Mouse (Mus musculus) thymus, adult 2 months (tissue): ENCODE results near the gene Dgcr2.

Experiments used
- CTCF ChIP-seq: fragments of 200-500 bp; IDR thresholded peaks from 2 replicates; pipeline ENCODE4 v1.5.1; 2012; ENCODE audit warnings: mild to moderate bottlenecking, control low read depth, low read length, moderate library complexity, borderline replicate concordance; ENCODE audit not compliant: control insufficient read depth, poor library complexity, insufficient read depth; ENCODE audit errors: extremely low read depth
- POLR2A ChIP-seq: fragments of 200-500 bp; IDR thresholded peaks from 2 replicates; pipeline ENCODE4 v1.6.1; 2012; ENCODE audit warnings: mild to moderate bottlenecking, low read length, control low read depth, moderate library complexity; ENCODE audit not compliant: control insufficient read depth, poor library complexity, insufficient read depth; ENCODE audit errors: extremely low read depth

DNA sequence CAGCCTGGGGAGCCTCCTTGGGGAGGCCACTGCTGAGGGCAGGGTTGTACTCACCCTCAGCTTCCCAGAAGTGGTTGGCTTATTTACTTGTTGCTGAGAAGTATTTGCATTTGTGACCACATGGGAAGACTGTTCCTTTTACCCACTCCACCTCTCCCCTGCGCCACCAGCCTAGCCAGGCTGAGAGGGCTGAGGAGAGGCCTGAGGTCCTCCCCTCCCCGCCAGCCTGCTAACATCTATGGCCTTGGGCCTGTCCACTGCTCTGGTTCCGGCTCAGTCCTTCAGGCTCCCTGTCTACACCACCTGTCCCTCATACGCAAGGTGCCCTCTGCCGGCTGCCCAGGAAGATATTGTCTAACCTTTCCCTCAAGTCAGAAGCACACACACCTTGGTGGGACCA, 102.7 kb downstream of the Dgcr2 start:
- no peak for TF ChIP-seq POLR2A
- no peak for TF ChIP-seq CTCF
